In the genomic region with DNA sequence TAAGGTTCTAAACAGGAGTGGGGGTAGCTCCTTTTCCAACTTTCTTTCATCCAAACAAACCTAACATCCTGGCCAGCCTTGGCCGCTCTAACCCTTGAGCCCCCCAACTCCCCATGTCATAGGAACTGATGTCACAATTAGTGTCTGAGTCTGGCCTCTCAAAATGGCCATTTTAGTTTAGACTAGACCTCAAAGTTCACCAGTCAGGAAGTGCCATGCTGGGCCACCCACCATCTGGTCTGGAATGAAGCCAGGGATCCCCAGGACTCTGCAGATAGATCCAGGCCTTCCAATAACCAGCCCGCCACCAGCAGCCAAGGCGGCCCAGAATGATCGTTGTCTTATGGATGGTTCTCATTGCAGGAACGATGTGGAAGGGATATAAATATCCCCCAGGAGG, we compare ENCODE assay signal across 8 mouse cellular contexts. TPM values are rescaled to one million over a fixed set of nuclear protein-coding genes. Genes with fewer than 3 reads are reported as not detected.
A peak's percentile ranks its signal among the peaks of the same experiment; 100 is the strongest.
DNase-seq lines count a peak whose midpoint lies in the region; ATAC-seq and TF ChIP-seq lines count a peak whose summit lies in the region.

No protein-coding gene starts in this region.

- no peak for ATAC-seq in kidney, postnatal 0 days (replicated peaks; ENCODE audit: low FRiP score, low read depth)
- ATAC-seq in lung, postnatal 0 days = peak; percentile 69
- ATAC-seq in erythroid progenitor cell, adult 5-6 weeks (replicated peaks; ENCODE audit: low FRiP score, poor library complexity, severe bottlenecking) = no peak

- H3K27me3 ChIP-seq in kidney, postnatal 0 days (ENCODE audit: insufficient read depth, low read length) = no peaks in the 10 kb centered on the region
- H3K27me3 ChIP-seq in lung, postnatal 0 days (replicated peaks; ENCODE audit: insufficient read depth, low read length) = no peaks in the 10 kb centered on the region

- WGBS in kidney, postnatal 0 days = 35% methylated on average over 5 of the region's 5 CpGs
- WGBS in lung, postnatal 0 days = 34% methylated on average over 5 of the region's 5 CpGs

- DNase-seq in kidney, postnatal 0 days (ENCODE audit: low spot score) = peak; percentile 37
- no peak for DNase-seq in kidney, adult 9 months
- DNase-seq in brain, adult 2 months (ENCODE audit: low read depth, low spot score) = peak; percentile 48
- peak; percentile 68 to 73 for DNase-seq in cerebellum, postnatal 14 days
- peak; percentile 59 for DNase-seq in lung, postnatal 0 days (ENCODE audit: low spot score)
- DNase-seq in left cerebral cortex, adult 8-10 months (ENCODE audit: low spot score in 2 of 2) = no peak
- no peak for DNase-seq in B cell, adult 2 months

- H3K36me3 ChIP-seq in kidney, postnatal 0 days (ENCODE audit: insufficient read depth, low read length) = peaks cover 4% of the 10 kb centered on the region; the same call in 1 of the 2 replicates
- peaks cover 3% of the 10 kb centered on the region; the same call in 1 of the 2 replicates for H3K36me3 ChIP-seq in lung, postnatal 0 days (ENCODE audit: insufficient read depth, low read length)

- H3K4me3 ChIP-seq in kidney, postnatal 0 days (replicated peaks; ENCODE audit: low read depth, low read length) = no peak overlapping the region
- no peak overlapping the region for H3K4me3 ChIP-seq in lung, postnatal 0 days (ENCODE audit: low read depth, low read length)

- no peak for TF ChIP-seq EP300 in lung, postnatal 0 days (IDR thresholded peaks at IDR 0.05)

- no peak overlapping the region for H3K27ac ChIP-seq in kidney, postnatal 0 days
- peak overlapping the region; percentile 71 for H3K27ac ChIP-seq in lung, postnatal 0 days (ENCODE audit: low read length)

- H3K4me1 ChIP-seq in kidney, postnatal 0 days (replicated peaks; ENCODE audit: insufficient read depth, low read length) = no peaks in the 10 kb centered on the region
- H3K4me1 ChIP-seq in lung, postnatal 0 days (ENCODE audit: insufficient read depth, low read depth, low read length) = peaks cover 15% of the 10 kb centered on the region; the same call in 1 of the 2 replicates

- H3K4me2 ChIP-seq in kidney, postnatal 0 days (ENCODE audit: low read length) = no peak overlapping the region
- H3K4me2 ChIP-seq in lung, postnatal 0 days (replicated peaks; ENCODE audit: low read depth, low read length) = no peak overlapping the region

- no peaks in the 10 kb centered on the region for H3K9me3 ChIP-seq in kidney, postnatal 0 days (replicated peaks; ENCODE audit: low read length)
- H3K9me3 ChIP-seq in lung, postnatal 0 days (ENCODE audit: low read length) = no peaks in the 10 kb centered on the region

- TF ChIP-seq CTCF in kidney, postnatal 0 days (IDR thresholded peaks at IDR 0.05; ENCODE audit: low read depth) = no peak
- no peak for TF ChIP-seq CTCF in lung, postnatal 0 days (IDR thresholded peaks at IDR 0.05)

- H3K9ac ChIP-seq in kidney, postnatal 0 days (ENCODE audit: low read depth, low read length) = no peak overlapping the region
- H3K9ac ChIP-seq in lung, postnatal 0 days (replicated peaks; ENCODE audit: low read depth) = no peak overlapping the region

RNA-seq across cellular contexts. Expression of gene Gm9999, which starts 3.3 kb away (rescaled TPM):
- not detected in 2 replicates for polyA plus RNA-seq in kidney, postnatal 0 days (2015; fragmentation: Nextera tagmentation; extraction: Ambion mirVana)
- not detected in 2 replicates for polyA plus RNA-seq in lung, postnatal 0 days (2015; fragmentation: Nextera tagmentation; extraction: Ambion mirVana)
- not detected for total RNA-seq in left cerebral cortex, adult 8-10 months (2022)
- total RNA-seq in erythroid progenitor cell, adult 5-6 weeks (2015; ENCODE audit: low replicate concordance) = not detected in 2 replicates
- total RNA-seq in erythroid progenitor cell, adult 5-6 weeks (2017; ENCODE audit: low replicate concordance) = not detected in 2 replicates

RNA-seq across cellular contexts. Expression of gene Spty2d1, which starts 21.6 kb away (rescaled TPM):
- polyA plus RNA-seq in kidney, postnatal 0 days (2015; fragmentation: Nextera tagmentation; extraction: Ambion mirVana) = 13.7 and 15.9 TPM in 2 replicates
- 13.1 and 14.9 TPM in 2 replicates for polyA plus RNA-seq in lung, postnatal 0 days (2015; fragmentation: Nextera tagmentation; extraction: Ambion mirVana)
- 10 to 100 TPM; 14.0 to 16.1 (median 15.1) TPM for total RNA-seq in left cerebral cortex, adult 8-10 months (2022)
- 23.1 and 34.8 TPM in 2 replicates for total RNA-seq in erythroid progenitor cell, adult 5-6 weeks (2015; ENCODE audit: low replicate concordance)
- 22.1 and 25.8 TPM in 2 replicates for total RNA-seq in erythroid progenitor cell, adult 5-6 weeks (2017; ENCODE audit: low replicate concordance)

RNA-seq across cellular contexts. Expression of gene Uevld, which starts 28.3 kb away (rescaled TPM):
- 7.2 and 8.0 TPM in 2 replicates for polyA plus RNA-seq in kidney, postnatal 0 days (2015; fragmentation: Nextera tagmentation; extraction: Ambion mirVana)
- 4.1 and 6.0 TPM in 2 replicates for polyA plus RNA-seq in lung, postnatal 0 days (2015; fragmentation: Nextera tagmentation; extraction: Ambion mirVana)
- 10 to 100 TPM; 11.0 to 20.4 (median 19.1) TPM for total RNA-seq in left cerebral cortex, adult 8-10 months (2022)
- total RNA-seq in erythroid progenitor cell, adult 5-6 weeks (2015; ENCODE audit: low replicate concordance) = 19.8 and 39.0 TPM in 2 replicates
- 28.6 and 35.1 TPM in 2 replicates for total RNA-seq in erythroid progenitor cell, adult 5-6 weeks (2017; ENCODE audit: low replicate concordance)

Comparison
In these comparisons a context has a peak if more than half of its experiments do, and no peak if none do; other contexts are left out.
1. DNase-seq: peak in kidney, postnatal 0 days (single experiment), brain, adult 2 months (single experiment), cerebellum, postnatal 14 days (2 of 2) and lung, postnatal 0 days (single experiment); none in kidney, adult 9 months (single experiment), left cerebral cortex, adult 8-10 months (0 of 2) and B cell, adult 2 months (0 of 2).